Mouse (Mus musculus): ENCODE data around the gene Krtap24-1.

Krtap24-1 gene

DNA sequence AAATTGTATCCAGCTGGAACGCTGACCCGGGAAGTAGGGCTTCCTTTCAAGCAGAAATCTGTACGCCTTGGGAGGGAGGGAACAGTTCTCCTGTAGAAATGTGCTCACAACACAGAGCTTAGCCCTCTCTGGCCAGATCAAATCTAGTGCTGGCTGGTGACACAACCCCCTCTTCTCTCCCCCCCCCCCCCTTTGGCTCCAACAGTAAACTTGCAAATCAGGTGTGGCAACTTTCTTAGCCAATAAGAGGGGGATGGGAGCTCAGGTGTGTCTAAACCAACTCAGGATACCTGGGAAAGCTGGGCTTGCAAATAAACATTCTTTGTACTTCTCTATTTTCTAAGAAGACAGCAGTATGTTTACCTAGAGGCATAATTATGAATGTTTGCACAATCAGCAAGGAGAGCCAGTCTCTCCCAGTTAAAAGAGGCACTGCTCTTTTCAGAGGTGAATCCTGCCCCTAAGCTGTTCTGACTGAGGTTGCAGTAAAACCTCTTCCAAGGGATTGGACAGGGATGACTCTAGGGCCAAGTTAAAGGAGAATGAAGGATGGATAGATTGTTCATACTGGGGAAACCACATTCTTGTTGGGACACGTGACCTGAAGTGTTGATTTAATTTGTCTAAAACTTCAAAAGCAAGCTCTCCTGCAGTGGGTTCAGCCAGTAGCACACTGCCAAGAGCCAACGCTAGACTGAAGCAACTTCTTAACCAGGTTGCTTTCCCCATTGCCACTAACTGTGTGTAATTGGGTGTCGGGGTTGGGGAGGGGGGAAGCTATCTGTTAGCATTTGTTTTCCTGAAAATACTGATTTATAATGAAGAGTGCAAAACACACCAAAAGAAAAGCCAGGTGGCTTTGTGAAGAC, 48.8 kb downstream of the Krtap24-1 start, which contains the start of gene Cldn8:
Gene Cldn8, minus strand, starts transcription at position 139 of the 869 bp plus-strand sequence.
- no peak for DNase-seq (ENCODE audit: low spot score in 2 of 2)

DNA sequence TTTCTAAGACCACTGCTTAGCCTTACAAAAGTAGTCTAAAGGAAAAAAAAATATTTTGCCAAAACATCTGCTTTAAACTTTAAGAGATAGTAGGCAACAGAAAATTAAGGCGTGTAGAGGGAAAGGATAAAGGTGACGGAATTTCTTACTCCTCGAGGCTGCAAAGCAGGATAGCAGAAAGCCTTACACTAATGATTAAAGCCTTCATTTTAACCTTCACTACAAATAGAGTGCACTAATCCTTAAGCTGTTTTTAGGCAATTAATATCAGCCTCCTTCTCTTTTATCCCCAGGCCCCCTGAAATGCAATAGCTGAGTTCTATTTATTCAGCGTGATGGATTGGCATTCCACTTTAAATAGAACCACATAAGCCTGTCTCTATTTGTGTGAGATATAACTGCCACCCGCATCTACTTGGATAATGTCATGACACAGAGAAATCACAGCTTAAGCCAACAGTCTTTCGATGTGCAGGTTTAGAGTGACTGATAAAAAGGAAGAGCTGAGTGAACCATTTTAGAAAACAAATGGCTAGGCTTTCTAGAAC, 50.4 kb downstream of the Krtap24-1 start:
- no peak for DNase-seq (ENCODE audit: low spot score in 2 of 2)
